Mouse (Mus musculus) myocyte (in vitro differentiated cells): ENCODE measurements around the gene Ssu2. TPM values are rescaled to one million over a fixed set of nuclear protein-coding genes. Genes with fewer than 3 reads are reported as not detected.

Source experiments
- H3K27me3 ChIP-seq: one replicate; pipeline ENCODE4 v1.6.1; 2011; ENCODE audit not compliant: control insufficient read depth, insufficient read depth, insufficient read length
- H3K36me3 ChIP-seq: one replicate; pipeline ENCODE4 v1.6.1; 2011; ENCODE audit not compliant: control insufficient read depth, insufficient read depth
- H3K4me2 ChIP-seq: one replicate; pipeline ENCODE4 v1.6.1; 2011; ENCODE audit warnings: low read depth, control low read depth
- H3K4me3 ChIP-seq: one replicate; pipeline ENCODE4 v1.5.1; 2011; ENCODE audit warnings: mild to moderate bottlenecking, control low read depth, moderate library complexity
- H3K79me2 ChIP-seq: one replicate; pipeline ENCODE4 v1.6.1; 2011; ENCODE audit not compliant: control insufficient read depth, insufficient read depth
- H3ac ChIP-seq: one replicate; pipeline ENCODE4 v1.6.1; 2011; ENCODE audit not compliant: control insufficient read depth, insufficient read length
- CEBPB ChIP-seq: IDR thresholded peaks from 2 replicates; pipeline ENCODE4 v1.6.1; 2011; ENCODE audit warnings: mild to moderate bottlenecking, moderate library complexity; ENCODE audit not compliant: poor library complexity, insufficient read depth, severe bottlenecking
- E2F4 ChIP-seq: IDR thresholded peaks from one replicate; pipeline ENCODE4 v1.6.1; 2011; ENCODE audit warnings: mild to moderate bottlenecking, control low read depth, moderate library complexity; ENCODE audit not compliant: insufficient read depth
- MAX ChIP-seq: IDR thresholded peaks from one replicate; pipeline ENCODE4 v1.6.1; 2011; ENCODE audit warnings: low read depth, mild to moderate bottlenecking, control low read depth
- MYOD1 ChIP-seq, 3 experiments: IDR thresholded peaks; one replicate each; pipeline ENCODE4 v1.6.1; 2011; ENCODE audit warnings: control low read depth in 2 of 3, low read depth in 2 of 3, mild to moderate bottlenecking in 2 of 3, moderate library complexity in 1 of 3; ENCODE audit not compliant: insufficient read length in 2 of 3, control insufficient read depth in 1 of 3
- MYOG ChIP-seq, 3 experiments: IDR thresholded peaks; one replicate each; pipeline ENCODE4 v1.6.1; 2011; ENCODE audit warnings: control low read depth in 2 of 3, low read depth in 2 of 3, mild to moderate bottlenecking in 2 of 3; ENCODE audit not compliant: insufficient read length in 2 of 3, control insufficient read depth in 1 of 3, insufficient read depth in 1 of 3
- POLR2A ChIP-seq: IDR thresholded peaks from one replicate; pipeline ENCODE4 v1.6.1; 2011; ENCODE audit warnings: low read depth, mild to moderate bottlenecking, control low read depth, moderate library complexity; ENCODE audit not compliant: insufficient read length
- POLR2AphosphoS2 ChIP-seq: IDR thresholded peaks from one replicate; pipeline ENCODE4 v1.6.1; 2011; ENCODE audit warnings: low read depth, control low read depth; ENCODE audit not compliant: insufficient read length
- REST ChIP-seq: IDR thresholded peaks from one replicate; pipeline ENCODE4 v1.6.1; 2011; ENCODE audit warnings: mild to moderate bottlenecking, control low read depth, moderate library complexity; ENCODE audit not compliant: insufficient read depth, insufficient read length
- SRF ChIP-seq: IDR thresholded peaks from one replicate; pipeline ENCODE4 v1.6.1; 2011; ENCODE audit warnings: low read depth; ENCODE audit not compliant: control insufficient read depth, insufficient read length
- TCF12 ChIP-seq: IDR thresholded peaks from one replicate; pipeline ENCODE4 v1.6.1; 2011; ENCODE audit warnings: mild to moderate bottlenecking, control low read depth; ENCODE audit not compliant: poor library complexity, insufficient read depth, severe bottlenecking
- TCF3 ChIP-seq: IDR thresholded peaks from one replicate; pipeline ENCODE4 v1.6.1; 2011; ENCODE audit warnings: low read depth, control low read depth; ENCODE audit not compliant: insufficient read length
- USF1 ChIP-seq: IDR thresholded peaks from one replicate; pipeline ENCODE4 v1.6.1; 2011; ENCODE audit warnings: low read depth, mild to moderate bottlenecking, control low read depth, moderate library complexity
- polyA plus RNA-seq: library from polyadenylated mRNA; unstranded; fragments of >200 nt; fragmentation: generic; extraction: Trizol; gene quantifications from one replicate; pipeline ENCODE4 v1.2.1, GENCODE M21; 2012; ENCODE audit warnings: missing spikeins

The Ssu2 gene
- polyA plus RNA-seq, 1 experiment = 1.0 TPM

- TF ChIP-seq TCF12 (no peak), E2F4 (no peak), SRF (no peak), POLR2AphosphoS2 (no peak), USF1 (no peak), TCF3 (no peak), CEBPB (no peak), MAX (no peak), MYOD1 (IDR thresholded peaks at IDR 0.05; ENCODE audit: control insufficient read depth in 1 of 3, insufficient read length in 2 of 3, low read depth in 2 of 3) (no peak), REST (no peak), POLR2A (no peak), MYOG (IDR thresholded peaks at IDR 0.05; ENCODE audit: control insufficient read depth in 1 of 3, insufficient read depth in 1 of 3, insufficient read length in 2 of 3, low read depth in 2 of 3) (no peak)
- Histone ChIP-seq H3K79me2 (no peaks in the 10 kb centered on the region), H3K27me3 (no peaks in the 10 kb centered on the region), H3K4me2 (no peak overlapping the region), H3K4me3 (no peak overlapping the region), H3K36me3 (no peaks in the 10 kb centered on the region), H3ac (no peak overlapping the region)
Measured at GRCm38 (mm10) chr6:112386260-112386659, 1.6 kb downstream of the Ssu2 start.

GRCm38 (mm10) chr6:112382990-112383685, 4.7 kb downstream of the Ssu2 start:
- no peaks in the 10 kb centered on the region for H3K79me2 ChIP-seq
- no peak overlapping the region for H3K4me3 ChIP-seq
- no peaks in the 10 kb centered on the region for H3K36me3 ChIP-seq
- no peaks in the 10 kb centered on the region for H3K27me3 ChIP-seq
- TF ChIP-seq TCF3 (no peak), MAX (no peak), CEBPB (no peak), POLR2A (no peak), MYOG (IDR thresholded peaks at IDR 0.05; ENCODE audit: control insufficient read depth in 1 of 3, insufficient read depth in 1 of 3, insufficient read length in 2 of 3, low read depth in 2 of 3) (no peak), TCF12 (no peak), MYOD1 (IDR thresholded peaks at IDR 0.05; ENCODE audit: control insufficient read depth in 1 of 3, insufficient read length in 2 of 3, low read depth in 2 of 3) (no peak), SRF (no peak), USF1 (no peak), REST (no peak), POLR2AphosphoS2 (no peak)
- H3ac ChIP-seq = no peak overlapping the region
- no peak overlapping the region for H3K4me2 ChIP-seq

GRCm38 (mm10) chr6:112379054-112379453, 8.8 kb downstream of the Ssu2 start:
- H3K79me2 ChIP-seq = no peaks in the 10 kb centered on the region
- no peak overlapping the region for H3ac ChIP-seq
- TF ChIP-seq REST = no peak
- no peak for TF ChIP-seq POLR2A
- peak in 2 of 3 experiments; percentile 66 to 87 for TF ChIP-seq MYOG (IDR thresholded peaks at IDR 0.05; ENCODE audit: control insufficient read depth in 1 of 3, insufficient read depth in 1 of 3, insufficient read length in 2 of 3, low read depth in 2 of 3)
- TF ChIP-seq TCF3 = no peak
- no peak for TF ChIP-seq E2F4
- peak in 2 of 3 experiments; percentile 38 to 69 for TF ChIP-seq MYOD1 (IDR thresholded peaks at IDR 0.05; ENCODE audit: control insufficient read depth in 1 of 3, insufficient read length in 2 of 3, low read depth in 2 of 3)
- no peak for TF ChIP-seq CEBPB
- no peak for TF ChIP-seq USF1
- no peak overlapping the region for H3K4me2 ChIP-seq
- H3K36me3 ChIP-seq = no peaks in the 10 kb centered on the region
- no peak overlapping the region for H3K4me3 ChIP-seq
- no peaks in the 10 kb centered on the region for H3K27me3 ChIP-seq

GRCm38 (mm10) chr6:112375661-112376392, 12.0 kb downstream of the Ssu2 start:
- no peaks in the 10 kb centered on the region for H3K27me3 ChIP-seq
- no peak overlapping the region for H3K4me2 ChIP-seq
- H3K4me3 ChIP-seq = no peak overlapping the region
- TF ChIP-seq USF1 (no peak), MYOG (IDR thresholded peaks at IDR 0.05; ENCODE audit: control insufficient read depth in 1 of 3, insufficient read depth in 1 of 3, insufficient read length in 2 of 3, low read depth in 2 of 3) (no peak), MYOD1 (IDR thresholded peaks at IDR 0.05; ENCODE audit: control insufficient read depth in 1 of 3, insufficient read length in 2 of 3, low read depth in 2 of 3) (no peak), MAX (no peak), CEBPB (no peak), SRF (no peak), TCF12 (no peak), POLR2A (no peak), REST (no peak), POLR2AphosphoS2 (no peak), TCF3 (no peak), E2F4 (no peak)
- no peaks in the 10 kb centered on the region for H3K36me3 ChIP-seq
- no peaks in the 10 kb centered on the region for H3K79me2 ChIP-seq
- no peak overlapping the region for H3ac ChIP-seq
